ENCODE assay signal across 8 mouse cellular contexts in genomic region chr3:95315844-95316550, GRCm38 (mm10). TPM values are rescaled to one million over a fixed set of nuclear protein-coding genes. Genes with fewer than 3 reads are reported as not detected.
DNase-seq lines count a peak whose midpoint lies in the region; ATAC-seq and TF ChIP-seq lines count a peak whose summit lies in the region.

No protein-coding gene starts in this region.

- no peaks in the 10 kb centered on the region for H3K9me3 ChIP-seq in ES-E14 (ENCODE audit: control insufficient read depth, insufficient read depth, low read depth, low read length)
- H3K9me3 ChIP-seq in heart, embryonic 15.5 days (replicated peaks), result no peaks in the 10 kb centered on the region
- no peaks in the 10 kb centered on the region for H3K9me3 ChIP-seq in liver, embryonic 15.5 days (replicated peaks)

- no peak for DNase-seq in frontal cortex, postnatal 25 days (ENCODE audit: low spot score in 2 of 2)
- no peak for DNase-seq in ES-E14 (ENCODE audit: low read depth, low spot score)
- DNase-seq in cerebellum, postnatal 25 days, result no peak
- no peak for DNase-seq in B cell, adult 2 months
- no peak for DNase-seq in gastrocnemius, adult 18-20 months (ENCODE audit: low spot score)

- H3K27ac ChIP-seq in ES-E14 (ENCODE audit: insufficient read depth, low read depth, low read length, poor library complexity, severe bottlenecking), result peak overlapping the region; percentile 80
- H3K27ac ChIP-seq in heart, embryonic 15.5 days, result peak overlapping the region; percentile 98
- peak overlapping the region; percentile 93 for H3K27ac ChIP-seq in liver, embryonic 15.5 days (replicated peaks)

- WGBS in heart, embryonic 15.5 days, result 8% methylated on average over 9 of the region's 9 CpGs
- WGBS in liver, embryonic 15.5 days (ENCODE audit: insufficient replicate concordance), result 2% methylated on average over 9 of the region's 9 CpGs

- H3K4me1 ChIP-seq in ES-E14 (ENCODE audit: control insufficient read depth in 2 of 2, insufficient read depth in 2 of 2, low read length in 2 of 2, poor library complexity in 1 of 2), result peaks cover 8 to 13% of the 10 kb centered on the region in 2 experiments; a peak in 2 of 4 replicates
- peaks cover 42% of the 10 kb centered on the region for H3K4me1 ChIP-seq in heart, embryonic 15.5 days (replicated peaks)
- H3K4me1 ChIP-seq in liver, embryonic 15.5 days (replicated peaks), result peaks cover 89% of the 10 kb centered on the region

- peak; percentile 15; the same call in 1 of the 2 replicates for ATAC-seq in frontal cortex, adult (ENCODE audit: low TSS enrichment)
- no peak for ATAC-seq in heart, embryonic 15.5 days (replicated peaks; ENCODE audit: insufficient number of reproducible peaks, insufficient read depth, low FRiP score, low read depth)
- no peak; the same call in 1 of the 2 replicates for ATAC-seq in liver, embryonic 15.5 days (ENCODE audit: insufficient read depth)

- H3K36me3 ChIP-seq in ES-E14 (ENCODE audit: control insufficient read depth, insufficient read depth, low read length, poor library complexity, severe bottlenecking), result peaks cover 10% of the 10 kb centered on the region
- H3K36me3 ChIP-seq in heart, embryonic 15.5 days, result peaks cover 11% of the 10 kb centered on the region
- H3K36me3 ChIP-seq in liver, embryonic 15.5 days (replicated peaks), result peaks cover 14% of the 10 kb centered on the region

- no peaks in the 10 kb centered on the region for H3K27me3 ChIP-seq in heart, embryonic 15.5 days
- H3K27me3 ChIP-seq in liver, embryonic 15.5 days, result no peaks in the 10 kb centered on the region

- in situ Hi-C loops in ES-E14 (cut with MboI; ENCODE audit: low sequenced_read_pairs in 2 of 2, unreplicated experiment in 2 of 2), result no loop called here

- H3K4me2 ChIP-seq in heart, embryonic 15.5 days, result peak overlapping the region; percentile 92
- peak overlapping the region; percentile 98 for H3K4me2 ChIP-seq in liver, embryonic 15.5 days

- peak overlapping the region; percentile 94 for H3K9ac ChIP-seq in ES-E14 (ENCODE audit: insufficient read depth, low read depth, low read length, poor library complexity, severe bottlenecking)
- H3K9ac ChIP-seq in heart, embryonic 15.5 days, result peak overlapping the region; percentile 98
- H3K9ac ChIP-seq in liver, embryonic 15.5 days, result peak overlapping the region; percentile 96

- H3K4me3 ChIP-seq in ES-E14 (ENCODE audit: insufficient read depth in 1 of 2, low read depth in 1 of 2, low read length in 2 of 2, poor library complexity in 1 of 2, severe bottlenecking in 1 of 2), result peak overlapping the region; percentile 91 to 93
- peak overlapping the region; percentile 94 for H3K4me3 ChIP-seq in heart, embryonic 15.5 days
- H3K4me3 ChIP-seq in liver, embryonic 15.5 days (replicated peaks), result peak overlapping the region; percentile 91

TF ChIP-seq in ES-E14, 5 proteins besides CTCF, POLR2A, EP300 and RAD21:
- TF ChIP-seq ZC3H11A (IDR thresholded peaks at IDR 0.05; ENCODE audit: borderline replicate concordance, low read depth, low read length) (no peak), MAFK (IDR thresholded peaks at IDR 0.05; ENCODE audit: insufficient read depth, low read depth, low read length) (no peak), ZNF384 (IDR thresholded peaks at IDR 0.05; ENCODE audit: low read depth, low read length) (no peak), CHD2 (IDR thresholded peaks at IDR 0.05; ENCODE audit: low read depth, low read length) (no peak), HCFC1 (IDR thresholded peaks at IDR 0.05; ENCODE audit: borderline replicate concordance, insufficient read depth, low read length) (no peak)

RNA-seq across cellular contexts. Expression of gene Cers2, which starts 1.4 kb away (rescaled TPM):
- 87.6 and 101 TPM in 2 replicates for total RNA-seq in ES-E14 (2012; rRNA removed)
- 120 and 139 TPM in 2 replicates for polyA plus RNA-seq in heart, embryonic 15.5 days (2015; fragmentation: Nextera tagmentation; extraction: Ambion mirVana)
- 110 and 114 TPM in 2 replicates for polyA plus RNA-seq in liver, embryonic 15.5 days (2015; fragmentation: Nextera tagmentation; extraction: Ambion mirVana)
- 10 to 100 TPM; 14.7 to 22.1 TPM for total RNA-seq in gastrocnemius, adult 18-20 months (2021)

RNA-seq across cellular contexts. Expression of gene Anxa9, which starts 9.0 kb away (rescaled TPM):
- total RNA-seq in ES-E14 (2012; rRNA removed), result 0.58 and 1.1 TPM in 2 replicates
- polyA plus RNA-seq in heart, embryonic 15.5 days (2015; fragmentation: Nextera tagmentation; extraction: Ambion mirVana), result 0.64 and 1.2 TPM in 2 replicates
- 2.1 and 2.8 TPM in 2 replicates for polyA plus RNA-seq in liver, embryonic 15.5 days (2015; fragmentation: Nextera tagmentation; extraction: Ambion mirVana)
- total RNA-seq in gastrocnemius, adult 18-20 months (2021), result under 1 TPM in 1 of 2 experiments, not detected in 1; 0.17 TPM

RNA-seq across cellular contexts. Expression of gene Prune1, which starts 34.1 kb away (rescaled TPM):
- total RNA-seq in ES-E14 (2012; rRNA removed), result 26.4 and 29.5 TPM in 2 replicates
- polyA plus RNA-seq in heart, embryonic 15.5 days (2015; fragmentation: Nextera tagmentation; extraction: Ambion mirVana), result 23.8 and 26.5 TPM in 2 replicates
- 9.0 and 9.5 TPM in 2 replicates for polyA plus RNA-seq in liver, embryonic 15.5 days (2015; fragmentation: Nextera tagmentation; extraction: Ambion mirVana)
- total RNA-seq in gastrocnemius, adult 18-20 months (2021), result 10 to 100 TPM; 51.3 to 56.0 TPM

RNA-seq across cellular contexts. Expression of gene Mindy1, which starts 34.9 kb away (rescaled TPM):
- total RNA-seq in ES-E14 (2012; rRNA removed), result 48.8 and 54.5 TPM in 2 replicates
- polyA plus RNA-seq in heart, embryonic 15.5 days (2015; fragmentation: Nextera tagmentation; extraction: Ambion mirVana), result 24.7 and 27.6 TPM in 2 replicates
- polyA plus RNA-seq in liver, embryonic 15.5 days (2015; fragmentation: Nextera tagmentation; extraction: Ambion mirVana), result 18.8 and 20.9 TPM in 2 replicates
- total RNA-seq in gastrocnemius, adult 18-20 months (2021), result 10 to 100 TPM; 29.7 to 30.6 TPM

RNA-seq across cellular contexts. Expression of gene Setdb1, which starts 41.0 kb away (rescaled TPM):
- 54.7 and 59.1 TPM in 2 replicates for total RNA-seq in ES-E14 (2012; rRNA removed)
- polyA plus RNA-seq in heart, embryonic 15.5 days (2015; fragmentation: Nextera tagmentation; extraction: Ambion mirVana), result 16.7 and 22.4 TPM in 2 replicates
- polyA plus RNA-seq in liver, embryonic 15.5 days (2015; fragmentation: Nextera tagmentation; extraction: Ambion mirVana), result 12.0 and 12.9 TPM in 2 replicates
- total RNA-seq in gastrocnemius, adult 18-20 months (2021), result 10 to 100 TPM in 1 of 2 experiments, 1 to 10 TPM in 1; 8.9 to 10.8 TPM
